Mouse (Mus musculus) neural tube, embryonic 10.5 days (tissue): ENCODE measurements around the gene Chn2.
A peak's percentile ranks its signal among the peaks of the same experiment; 100 is the strongest.

Experiments
- DNase-seq: peaks from one replicate; pipeline ENCODE4 v3.0.0-alpha.2; 2017; ENCODE audit warnings: low spot score; ENCODE audit errors: extremely low spot score

Chn2 gene

GRCm38 (mm10) chr6:54039357-54039804, at the start of gene Chn2:
Chn2 (plus strand) TSS chr6:54039554.
- peak; percentile 88 for DNase-seq

- DNase-seq: no peak
These were observed 47.0 kb upstream of the Chn2 start for GRCm38 (mm10) chr6:53992386-53992785.

GRCm38 (mm10) chr6:53995519-53995918, 43.8 kb upstream of the Chn2 start:
- no peak for DNase-seq

- no peak for DNase-seq
These were observed 43.0 kb upstream of the Chn2 start for GRCm38 (mm10) chr6:53996226-53996955.

- no peak for DNase-seq
These were observed 34.1 kb upstream of the Chn2 start for GRCm38 (mm10) chr6:54005302-54005701.

GRCm38 (mm10) chr6:54008448-54009120, 30.8 kb upstream of the Chn2 start:
- DNase-seq: no peak

GRCm38 (mm10) chr6:54009293-54009692, 30.1 kb upstream of the Chn2 start:
- no peak for DNase-seq

- DNase-seq: no peak
These were observed 29.0 kb upstream of the Chn2 start for GRCm38 (mm10) chr6:54010362-54010761.

GRCm38 (mm10) chr6:54012163-54012562, 27.2 kb upstream of the Chn2 start:
- DNase-seq: no peak

- DNase-seq: no peak
These were observed 21.3 kb upstream of the Chn2 start for GRCm38 (mm10) chr6:54018038-54018437.

GRCm38 (mm10) chr6:54018861-54019260, 20.5 kb upstream of the Chn2 start:
- DNase-seq: no peak

- no peak for DNase-seq
These were observed 18.1 kb upstream of the Chn2 start for GRCm38 (mm10) chr6:54021123-54021789.

GRCm38 (mm10) chr6:54023846-54024245, 15.5 kb upstream of the Chn2 start:
- no peak for DNase-seq

GRCm38 (mm10) chr6:54028706-54029105, 10.6 kb upstream of the Chn2 start:
- DNase-seq: no peak

GRCm38 (mm10) chr6:54030351-54030750, 9.0 kb upstream of the Chn2 start:
- DNase-seq: no peak

GRCm38 (mm10) chr6:54030776-54031175, 8.6 kb upstream of the Chn2 start:
- DNase-seq: no peak

GRCm38 (mm10) chr6:54034471-54034870, 4.9 kb upstream of the Chn2 start:
- DNase-seq: peak; percentile 87

- no peak for DNase-seq
These were observed 3.8 kb upstream of the Chn2 start for GRCm38 (mm10) chr6:54035548-54035947.

- no peak for DNase-seq
These were observed 488 bp upstream of the Chn2 start for GRCm38 (mm10) chr6:54038866-54039265.

GRCm38 (mm10) chr6:54039805-54040447, 572 bp downstream of the Chn2 start:
- DNase-seq: peak; percentile 75

- DNase-seq: no peak
These were observed 1.1 kb downstream of the Chn2 start for GRCm38 (mm10) chr6:54040448-54040844.
